Mouse (Mus musculus) thymus, adult 2 months (tissue): ENCODE measurements at regions not wholly inside any gene's neighbourhood (a gene's known extent, or its start where the extent isn't known, plus 50 kb on each side); places are given as distances from the start of the nearest gene placed in this dataset.

Experiments used
- CTCF ChIP-seq: fragments of 200-500 bp; IDR thresholded peaks from 2 replicates; pipeline ENCODE4 v1.5.1; 2012; ENCODE audit warnings: mild to moderate bottlenecking, control low read depth, low read length, moderate library complexity, borderline replicate concordance; ENCODE audit not compliant: control insufficient read depth, poor library complexity, insufficient read depth; ENCODE audit errors: extremely low read depth
- POLR2A ChIP-seq: fragments of 200-500 bp; IDR thresholded peaks from 2 replicates; pipeline ENCODE4 v1.6.1; 2012; ENCODE audit warnings: mild to moderate bottlenecking, low read length, control low read depth, moderate library complexity; ENCODE audit not compliant: control insufficient read depth, poor library complexity, insufficient read depth; ENCODE audit errors: extremely low read depth

- no peak for TF ChIP-seq CTCF
- no peak for TF ChIP-seq POLR2A
Observed at GRCm38 (mm10) chr12:25304820-25305511, 208.0 kb upstream of the Id2 start.
